Mouse (Mus musculus): ENCODE results near the gene E330009J07Rik. TPM values are rescaled to one million over a fixed set of nuclear protein-coding genes. Genes with fewer than 3 reads are reported as not detected.

E330009J07Rik gene
- polyA plus RNA-seq, 1 experiment from 2014 or later = 17.0 TPM

DNA sequence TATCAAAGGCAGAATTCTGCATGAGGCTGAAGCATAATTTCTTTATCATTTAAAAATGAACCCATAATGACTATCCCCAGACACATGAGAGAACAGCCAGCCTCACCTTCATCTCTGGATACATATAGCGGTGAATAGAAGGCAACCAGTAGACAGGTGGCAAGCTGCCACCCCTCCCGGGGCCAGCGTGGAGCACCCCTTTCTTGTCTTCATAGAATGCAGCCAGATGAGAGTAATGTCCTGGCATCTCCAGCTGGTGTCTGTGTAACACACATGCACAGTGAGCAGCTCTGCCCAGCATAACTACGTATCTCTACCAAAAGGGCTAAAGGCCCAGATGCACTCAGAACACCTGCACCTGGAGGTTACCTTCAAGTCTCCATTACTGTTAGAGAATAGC, 17.5 kb downstream of the E330009J07Rik start:
- Histone ChIP-seq H3K4me1 (ENCODE audit: control insufficient read depth, insufficient read depth, low read length) (no peaks in the 10 kb centered on the region), H3K4me2 (ENCODE audit: low read depth, low read length) (no peak overlapping the region), H3K4me3 (ENCODE audit: low read depth, low read length) (no peak overlapping the region), H3K9ac (replicated peaks; ENCODE audit: low read depth, low read length) (no peak overlapping the region), H3K27ac (ENCODE audit: low read depth, low read length) (no peak overlapping the region), H3K27me3 (ENCODE audit: control insufficient read depth, insufficient read depth, low read length) (no peaks in the 10 kb centered on the region), H3K36me3 (ENCODE audit: control insufficient read depth, insufficient read depth, low read length) (no peaks in the 10 kb centered on the region), H3K9me3 (ENCODE audit: control insufficient read depth, low read length) (no peaks in the 10 kb centered on the region)
- 91% methylated on average over 4 of the region's 4 CpGs for WGBS
- ATAC-seq (ENCODE audit: low read depth) = no peak

DNA sequence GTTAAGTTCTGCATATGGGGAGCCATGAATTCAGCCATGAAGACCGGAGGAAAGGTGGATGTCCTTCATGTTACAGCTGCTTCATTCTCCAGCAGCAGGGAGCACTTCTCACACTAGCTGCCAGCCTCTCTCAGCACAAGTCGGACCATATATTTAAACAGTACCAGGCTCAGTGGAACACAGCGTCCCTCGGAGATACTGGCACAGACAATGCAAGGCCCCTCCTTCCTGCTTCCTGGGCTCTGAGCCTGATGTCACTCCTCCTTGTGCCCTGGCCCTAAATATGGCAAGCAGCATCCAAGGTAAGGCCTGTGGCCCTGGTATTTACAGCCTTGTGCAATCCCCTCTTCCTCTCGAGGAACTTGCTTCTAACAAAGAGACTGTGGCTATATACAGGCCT, 20.1 kb downstream of the E330009J07Rik start:
- H3K4me1 ChIP-seq (ENCODE audit: control insufficient read depth, insufficient read depth, low read length) = no peaks in the 10 kb centered on the region
- no peak overlapping the region for H3K4me3 ChIP-seq (ENCODE audit: low read depth, low read length)
- H3K27me3 ChIP-seq (ENCODE audit: control insufficient read depth, insufficient read depth, low read length) = no peaks in the 10 kb centered on the region
- no peak for ATAC-seq (ENCODE audit: low read depth)
- no peak overlapping the region for H3K27ac ChIP-seq (ENCODE audit: low read depth, low read length)
- H3K4me2 ChIP-seq (ENCODE audit: low read depth, low read length) = no peak overlapping the region
- H3K9me3 ChIP-seq (ENCODE audit: control insufficient read depth, low read length) = no peaks in the 10 kb centered on the region
- 36% methylated on average over 5 of the region's 5 CpGs for WGBS
- no peaks in the 10 kb centered on the region for H3K36me3 ChIP-seq (ENCODE audit: control insufficient read depth, insufficient read depth, low read length)
- H3K9ac ChIP-seq (replicated peaks; ENCODE audit: low read depth, low read length) = no peak overlapping the region

DNA sequence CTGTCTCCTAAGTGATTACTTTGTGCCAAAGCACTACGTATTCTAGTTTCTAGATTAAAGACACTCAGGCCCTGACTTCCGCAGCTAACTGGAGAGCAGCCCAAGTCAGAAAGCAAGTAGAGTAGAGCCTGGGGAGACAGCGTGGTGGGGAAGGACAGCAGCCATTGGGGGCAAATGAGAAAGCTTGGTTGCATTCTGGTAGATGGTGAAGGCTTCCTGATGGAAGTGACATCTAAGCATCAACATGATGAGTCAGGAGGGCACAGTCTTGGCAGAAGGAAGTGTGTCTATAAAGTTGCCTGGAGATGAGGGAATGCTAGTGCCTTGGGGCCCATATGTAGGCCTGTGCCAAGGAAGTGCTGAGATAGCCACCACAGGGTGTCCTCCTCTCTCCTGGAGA, 22.4 kb downstream of the E330009J07Rik start:
- ATAC-seq (ENCODE audit: low read depth) = no peak
- Histone ChIP-seq H3K9ac (replicated peaks; ENCODE audit: low read depth, low read length) (no peak overlapping the region), H3K4me1 (ENCODE audit: control insufficient read depth, insufficient read depth, low read length) (no peaks in the 10 kb centered on the region), H3K27ac (ENCODE audit: low read depth, low read length) (no peak overlapping the region), H3K36me3 (ENCODE audit: control insufficient read depth, insufficient read depth, low read length) (0 out of 2 replicates have a peak, but pooled peaks cover 1% of the 10 kb centered on the region), H3K27me3 (ENCODE audit: control insufficient read depth, insufficient read depth, low read length) (no peaks in the 10 kb centered on the region), H3K4me2 (ENCODE audit: low read depth, low read length) (no peak overlapping the region), H3K4me3 (ENCODE audit: low read depth, low read length) (no peak overlapping the region), H3K9me3 (ENCODE audit: control insufficient read depth, low read length) (no peaks in the 10 kb centered on the region)
- 94% methylated on average over 3 of the region's 3 CpGs for WGBS

DNA sequence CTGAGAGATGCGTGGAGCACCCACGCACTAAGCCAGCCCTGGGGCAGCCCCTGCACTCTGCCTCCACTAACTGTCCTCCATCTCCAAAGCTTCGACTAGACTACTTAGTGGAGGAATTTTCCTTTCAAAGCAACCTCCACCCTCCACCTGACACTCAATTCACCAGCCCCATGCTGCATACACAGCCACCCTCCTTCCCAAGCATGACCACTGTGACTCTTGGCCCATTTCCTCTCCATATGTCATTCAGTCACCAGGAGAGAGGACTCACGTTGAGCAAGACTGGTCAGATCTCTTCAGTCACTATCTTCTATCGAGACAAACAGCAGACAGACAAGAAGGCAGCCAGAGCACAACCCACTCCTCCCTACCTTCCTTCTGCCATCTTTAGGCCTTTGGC, 22.9 kb downstream of the E330009J07Rik start:
- Histone ChIP-seq H3K36me3 (ENCODE audit: control insufficient read depth, insufficient read depth, low read length) (peaks cover 6% of the 10 kb centered on the region; the same call in 1 of the 2 replicates), H3K4me3 (ENCODE audit: low read depth, low read length) (no peak overlapping the region), H3K27me3 (ENCODE audit: control insufficient read depth, insufficient read depth, low read length) (no peaks in the 10 kb centered on the region), H3K9me3 (ENCODE audit: control insufficient read depth, low read length) (no peaks in the 10 kb centered on the region), H3K4me2 (ENCODE audit: low read depth, low read length) (no peak overlapping the region), H3K9ac (replicated peaks; ENCODE audit: low read depth, low read length) (no peak overlapping the region), H3K4me1 (ENCODE audit: control insufficient read depth, insufficient read depth, low read length) (no peaks in the 10 kb centered on the region), H3K27ac (ENCODE audit: low read depth, low read length) (no peak overlapping the region)
- ATAC-seq (ENCODE audit: low read depth) = no peak
- 90% methylated on average over 5 of the region's 5 CpGs for WGBS

DNA sequence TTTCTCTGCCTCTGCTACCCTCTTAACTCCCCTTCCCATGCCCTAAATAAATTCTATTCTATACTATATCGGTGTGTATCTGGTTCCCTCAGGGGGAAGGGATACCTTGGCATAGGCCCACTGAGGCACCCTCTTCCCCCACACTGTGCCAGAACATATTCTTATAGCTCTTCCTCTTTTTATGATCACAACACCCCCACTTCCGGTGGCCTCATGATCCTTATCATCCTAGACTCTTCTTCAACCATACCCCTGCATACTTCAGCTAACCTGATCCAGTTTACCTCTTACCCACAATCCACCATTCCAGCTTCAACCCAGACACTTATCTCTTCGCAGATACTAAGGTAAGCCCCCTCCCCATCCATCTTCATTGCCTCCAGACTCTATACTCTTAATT, 24.9 kb downstream of the E330009J07Rik start:
- Histone ChIP-seq H3K4me2 (ENCODE audit: low read depth, low read length) (no peak overlapping the region), H3K4me1 (ENCODE audit: control insufficient read depth, insufficient read depth, low read length) (no peaks in the 10 kb centered on the region), H3K9ac (replicated peaks; ENCODE audit: low read depth, low read length) (no peak overlapping the region), H3K36me3 (ENCODE audit: control insufficient read depth, insufficient read depth, low read length) (peaks cover 25% of the 10 kb centered on the region), H3K4me3 (ENCODE audit: low read depth, low read length) (no peak overlapping the region), H3K27me3 (ENCODE audit: control insufficient read depth, insufficient read depth, low read length) (no peaks in the 10 kb centered on the region), H3K9me3 (ENCODE audit: control insufficient read depth, low read length) (no peaks in the 10 kb centered on the region), H3K27ac (ENCODE audit: low read depth, low read length) (no peak overlapping the region)
- ATAC-seq (ENCODE audit: low read depth) = no peak
- WGBS = 94% methylated on average over 3 of the region's 3 CpGs

DNA sequence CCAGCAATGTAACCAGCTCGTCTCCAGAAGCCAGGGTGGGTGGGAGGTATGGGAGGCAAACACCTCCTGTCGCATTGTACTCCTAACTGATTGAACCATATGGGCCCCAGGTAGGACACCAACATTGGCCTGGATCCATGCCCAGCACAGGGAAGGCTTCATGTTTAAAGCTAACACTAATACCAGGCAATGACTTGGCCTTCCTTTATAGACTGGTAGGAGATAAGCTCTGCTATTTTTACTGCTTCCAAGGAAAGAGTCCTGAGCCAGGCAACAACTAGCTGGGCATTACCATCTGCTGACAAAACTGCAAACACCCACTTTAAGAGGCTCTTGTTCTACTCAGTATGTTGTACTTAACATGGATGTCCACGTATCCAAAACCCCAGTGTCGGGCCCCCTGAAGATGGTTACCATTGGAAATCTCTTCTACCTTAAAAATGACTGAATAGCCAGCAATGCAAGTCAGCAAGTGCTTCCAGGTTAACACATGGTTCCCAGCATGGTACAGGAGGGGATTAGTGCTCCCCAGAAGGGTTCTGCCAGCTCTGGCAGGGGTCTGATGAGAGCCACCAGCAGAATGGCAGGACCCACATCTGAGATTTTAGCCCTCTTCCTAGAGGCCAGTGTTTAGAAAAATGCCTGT, 32.2 kb downstream of the E330009J07Rik start:
- no peak for ATAC-seq (ENCODE audit: low read depth)
- Histone ChIP-seq H3K27me3 (ENCODE audit: control insufficient read depth, insufficient read depth, low read length) (no peaks in the 10 kb centered on the region), H3K4me2 (ENCODE audit: low read depth, low read length) (no peak overlapping the region), H3K4me1 (ENCODE audit: control insufficient read depth, insufficient read depth, low read length) (no peaks in the 10 kb centered on the region), H3K27ac (ENCODE audit: low read depth, low read length) (no peak overlapping the region), H3K36me3 (ENCODE audit: control insufficient read depth, insufficient read depth, low read length) (peaks cover 58% of the 10 kb centered on the region), H3K9me3 (ENCODE audit: control insufficient read depth, low read length) (no peaks in the 10 kb centered on the region), H3K9ac (replicated peaks; ENCODE audit: low read depth, low read length) (no peak overlapping the region), H3K4me3 (ENCODE audit: low read depth, low read length) (no peak overlapping the region)
- 93% methylated on average over 4 of the region's 4 CpGs for WGBS

DNA sequence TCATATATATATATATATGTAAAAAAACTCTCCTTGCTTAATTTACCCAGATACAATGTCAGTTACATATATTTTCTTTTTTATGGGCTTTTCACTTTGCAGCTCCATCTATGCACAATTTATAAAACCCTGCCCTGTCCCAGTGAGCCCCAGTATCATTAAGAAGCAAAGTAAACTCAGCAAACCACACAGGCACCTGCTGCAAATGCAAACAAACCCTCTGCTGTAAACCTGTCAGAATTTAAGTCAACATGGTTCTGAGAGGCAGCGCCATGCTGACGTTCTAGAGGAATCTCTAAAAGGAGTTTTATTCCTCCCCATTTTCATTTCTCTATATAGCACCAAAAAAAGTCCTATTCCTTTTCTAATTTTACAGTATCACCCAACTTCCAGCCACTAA, 33.9 kb downstream of the E330009J07Rik start:
- Histone ChIP-seq H3K4me2 (ENCODE audit: low read depth, low read length) (no peak overlapping the region), H3K36me3 (ENCODE audit: control insufficient read depth, insufficient read depth, low read length) (peaks cover 46% of the 10 kb centered on the region), H3K9me3 (ENCODE audit: control insufficient read depth, low read length) (no peaks in the 10 kb centered on the region), H3K9ac (replicated peaks; ENCODE audit: low read depth, low read length) (no peak overlapping the region), H3K4me3 (ENCODE audit: low read depth, low read length) (no peak overlapping the region), H3K27ac (ENCODE audit: low read depth, low read length) (no peak overlapping the region), H3K27me3 (ENCODE audit: control insufficient read depth, insufficient read depth, low read length) (no peaks in the 10 kb centered on the region), H3K4me1 (ENCODE audit: control insufficient read depth, insufficient read depth, low read length) (no peaks in the 10 kb centered on the region)
- WGBS = 92% methylated on average over 2 of the region's 2 CpGs
- ATAC-seq (ENCODE audit: low read depth) = no peak

DNA sequence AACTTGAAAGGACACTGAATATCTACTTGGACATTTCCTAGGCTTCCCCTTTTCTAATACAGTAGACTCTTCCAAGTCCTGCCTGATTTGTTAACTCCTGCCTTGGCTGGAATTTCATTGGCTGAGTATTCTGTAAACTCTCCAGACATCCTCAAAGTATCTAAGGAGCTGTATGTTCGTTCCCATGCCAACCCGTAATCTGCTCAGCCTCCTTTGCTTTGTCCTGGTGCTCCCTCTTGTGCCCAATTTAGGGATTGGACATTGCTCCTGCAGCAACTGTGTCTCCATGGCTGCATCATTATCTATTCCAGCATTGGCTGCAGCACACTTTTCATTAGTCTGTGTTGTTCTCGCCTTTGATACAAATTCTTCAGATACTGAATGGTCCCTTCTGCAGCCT, 42.7 kb downstream of the E330009J07Rik start:
- Histone ChIP-seq H3K27ac (ENCODE audit: low read depth, low read length) (no peak overlapping the region), H3K4me2 (ENCODE audit: low read depth, low read length) (no peak overlapping the region), H3K4me1 (ENCODE audit: control insufficient read depth, insufficient read depth, low read length) (no peaks in the 10 kb centered on the region), H3K9ac (replicated peaks; ENCODE audit: low read depth, low read length) (no peak overlapping the region), H3K9me3 (ENCODE audit: control insufficient read depth, low read length) (no peaks in the 10 kb centered on the region), H3K36me3 (ENCODE audit: control insufficient read depth, insufficient read depth, low read length) (peaks cover 5% of the 10 kb centered on the region; the same call in 1 of the 2 replicates), H3K4me3 (ENCODE audit: low read depth, low read length) (no peak overlapping the region), H3K27me3 (ENCODE audit: control insufficient read depth, insufficient read depth, low read length) (no peaks in the 10 kb centered on the region)
- WGBS = 12% methylated on average over 3 of the region's 3 CpGs
- peak; percentile 99 for ATAC-seq (ENCODE audit: low read depth)

DNA sequence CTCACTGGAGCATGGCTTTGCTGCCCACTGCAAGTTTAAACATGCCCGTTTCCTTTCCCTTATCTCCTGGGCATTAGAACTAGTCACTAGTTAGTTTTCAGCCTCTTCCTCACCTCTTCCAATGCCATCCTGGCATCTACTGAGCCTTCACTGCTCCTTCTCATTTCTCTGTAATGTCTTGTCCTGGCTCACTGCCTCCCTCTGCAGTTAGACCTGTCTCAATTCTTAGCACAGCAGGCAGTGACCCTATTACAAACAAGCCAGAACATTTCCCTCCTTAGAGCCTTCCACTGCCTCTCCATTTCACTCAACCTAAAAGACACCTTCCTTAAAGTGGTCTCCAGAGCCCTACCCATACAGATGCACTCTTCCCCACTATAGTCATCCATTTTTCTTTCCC, 45.0 kb downstream of the E330009J07Rik start:
- Histone ChIP-seq H3K9ac (replicated peaks; ENCODE audit: low read depth, low read length) (no peak overlapping the region), H3K36me3 (ENCODE audit: control insufficient read depth, insufficient read depth, low read length) (no peaks in the 10 kb centered on the region), H3K4me3 (ENCODE audit: low read depth, low read length) (no peak overlapping the region), H3K27ac (ENCODE audit: low read depth, low read length) (no peak overlapping the region), H3K4me1 (ENCODE audit: control insufficient read depth, insufficient read depth, low read length) (no peaks in the 10 kb centered on the region), H3K4me2 (ENCODE audit: low read depth, low read length) (no peak overlapping the region), H3K9me3 (ENCODE audit: control insufficient read depth, low read length) (no peaks in the 10 kb centered on the region), H3K27me3 (ENCODE audit: control insufficient read depth, insufficient read depth, low read length) (no peaks in the 10 kb centered on the region)
- no peak for ATAC-seq (ENCODE audit: low read depth)
- WGBS = 89% methylated on average over 1 of the region's 1 CpGs

Measured in neural tube, embryonic 14.5 days (tissue).